Mouse (Mus musculus): ENCODE results near the gene Nudt10.
A peak's percentile ranks its signal among the peaks of the same experiment; 100 is the strongest.

The Nudt10 gene

DNA sequence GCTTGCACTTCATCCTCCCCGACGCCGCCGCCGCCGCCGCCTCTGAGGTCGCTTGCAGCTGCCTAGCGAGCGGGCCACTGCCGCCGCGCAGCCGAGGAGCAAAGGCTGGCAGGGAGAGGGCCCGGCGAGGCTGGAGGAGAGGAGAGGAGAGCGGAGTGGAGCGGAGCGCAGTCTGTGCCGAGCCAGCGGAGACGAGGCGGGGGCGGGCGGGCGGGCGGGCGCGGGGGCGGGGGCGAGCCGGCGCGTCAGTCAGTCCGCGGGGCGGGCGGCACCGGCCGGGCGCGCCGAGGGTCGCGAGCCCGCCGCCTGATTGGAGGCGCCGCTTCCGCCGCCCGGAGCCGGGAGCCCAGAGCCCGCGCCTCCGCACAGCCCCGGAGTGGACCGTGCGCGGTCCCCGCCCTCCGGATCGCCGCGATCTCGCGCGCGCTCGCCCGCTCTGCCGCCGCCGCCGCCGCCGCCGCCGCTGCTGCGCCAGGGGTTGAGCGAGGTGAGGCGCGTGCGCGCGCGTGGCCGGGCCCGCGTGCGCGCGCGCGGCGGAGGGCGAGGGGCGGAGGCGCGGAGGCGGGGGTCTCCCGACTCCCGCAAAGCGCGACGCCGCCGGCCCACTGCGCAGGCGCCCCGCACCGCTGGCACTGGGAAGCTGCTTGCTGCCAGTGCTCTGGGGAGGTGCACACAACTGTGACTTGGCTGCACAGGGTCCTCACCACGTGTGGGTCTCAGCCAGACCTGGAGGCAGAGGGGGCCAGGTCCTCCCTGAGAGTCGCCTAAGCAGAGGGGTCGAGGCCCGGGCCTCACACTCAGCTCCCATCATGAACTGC, at the start of gene Nudt10:
Gene Nudt10, minus strand, starts transcription at position 193 of the 818 bp plus-strand sequence.
- peak; percentile 9 for DNase-seq (ENCODE audit: low spot score)

DNA sequence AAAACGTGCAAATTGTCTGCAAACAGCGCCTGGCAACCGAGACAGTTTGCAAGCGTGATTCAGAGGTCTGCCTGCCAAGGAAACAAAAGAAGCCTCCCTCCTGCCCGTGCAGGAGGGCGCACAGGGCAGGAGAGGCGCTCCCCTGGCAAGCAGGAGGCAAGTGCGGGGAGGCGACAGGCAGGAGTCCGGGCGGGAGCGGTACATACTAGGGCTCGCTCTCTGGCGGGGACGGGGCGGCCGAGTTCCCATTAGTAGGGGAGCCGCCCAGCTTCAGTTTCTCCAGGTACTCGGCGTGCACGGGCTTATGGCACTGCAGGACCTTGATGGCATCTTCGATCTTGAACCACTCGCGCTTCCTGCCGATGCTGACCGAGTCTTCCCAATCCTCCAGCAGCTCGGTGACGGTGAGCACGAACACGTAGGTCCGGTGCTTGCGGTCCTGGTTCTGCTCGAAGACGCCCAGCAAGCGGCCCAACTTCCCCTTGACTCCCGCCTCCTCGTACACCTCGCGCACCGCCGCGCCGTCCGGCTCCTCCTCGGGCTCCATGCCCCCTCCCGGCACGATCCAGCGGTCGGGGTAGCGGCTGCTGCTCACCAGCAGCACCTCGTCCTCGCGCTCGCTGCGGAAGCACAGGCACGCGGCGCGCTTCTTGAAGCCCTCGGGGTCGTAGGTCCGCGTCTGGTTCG, 536 bp downstream of the Nudt10 start:
- peak; percentile 3 for DNase-seq (ENCODE audit: low spot score)

DNA sequence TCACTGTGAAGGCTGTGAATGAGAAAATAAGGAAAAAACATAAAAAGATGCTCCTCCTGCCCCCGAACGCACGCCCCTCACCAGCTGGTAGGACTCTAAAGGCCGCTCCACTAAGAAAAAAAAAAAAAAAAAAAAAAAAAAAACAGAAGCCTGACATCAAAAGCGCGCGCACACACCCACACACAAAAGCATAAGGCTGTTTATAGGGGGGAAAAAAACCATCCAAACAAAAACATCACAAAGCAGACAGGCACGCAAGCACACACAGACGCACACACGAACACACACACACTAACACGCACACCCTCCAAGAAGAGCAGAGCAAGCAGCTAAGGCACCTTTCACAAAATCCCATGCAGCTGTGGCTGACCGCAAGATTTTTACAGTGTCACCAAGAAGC, 1.1 kb downstream of the Nudt10 start:
- DNase-seq (ENCODE audit: low spot score), result no peak
